Mouse (Mus musculus): ENCODE measurements around the gene Paf1.
"Not testable (repeated sequence)": the region's sequence is repeated elsewhere in the genome, so short reads cannot be mapped to it uniquely, and the experiment has no call there.

The Paf1 gene

DNA sequence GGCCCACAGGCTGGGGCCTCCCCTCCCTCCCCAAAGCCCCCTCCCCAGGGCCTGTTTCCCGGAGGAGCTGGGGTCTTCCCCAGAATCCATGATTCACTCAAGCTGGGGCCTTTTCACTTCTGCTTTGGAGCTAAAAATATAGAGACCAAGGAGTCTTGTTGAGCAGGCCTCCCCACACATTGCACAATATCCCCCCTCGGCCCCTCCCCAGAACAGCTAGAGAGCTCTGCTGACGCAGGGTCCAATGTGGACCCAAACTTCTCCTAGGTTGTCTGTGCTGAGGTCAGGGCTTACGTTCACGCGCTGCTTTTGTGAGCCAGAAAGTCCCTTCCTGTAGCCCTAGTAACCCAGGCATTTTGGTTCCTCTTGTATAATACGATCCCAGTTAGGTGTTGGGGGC lies 6.7 kb upstream of the Paf1 start:
- DNase-seq: no peak

DNA sequence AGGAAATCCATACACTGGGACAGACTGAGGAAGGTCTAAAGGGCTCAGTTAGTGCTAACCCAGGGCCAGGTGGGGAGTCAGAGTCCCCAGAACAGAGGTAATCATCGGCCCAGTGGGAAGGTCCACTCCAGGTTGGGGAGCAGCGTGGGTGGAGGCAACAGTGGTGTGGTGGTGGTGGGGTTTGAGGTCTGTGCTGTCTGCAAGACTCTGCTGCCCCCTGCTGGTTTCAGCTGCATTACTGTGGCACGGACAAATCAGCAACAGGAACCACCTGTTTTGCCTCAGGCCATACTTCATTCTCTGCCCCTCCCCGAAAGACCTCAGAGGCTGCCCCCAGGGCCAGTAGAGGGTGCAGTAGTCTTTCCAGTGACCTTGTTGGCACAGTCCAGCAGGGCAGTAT lies 6.3 kb upstream of the Paf1 start:
- DNase-seq: peak; percentile 95

- DNase-seq: not testable (repeated sequence)
Observed at GRCm38 (mm10) chr7:28386877-28387276, 5.9 kb upstream of the Paf1 start.

GRCm38 (mm10) chr7:28387384-28387783 lies 5.4 kb upstream of the Paf1 start:
- DNase-seq: not testable (repeated sequence)

- DNase-seq: no peak
Observed at GRCm38 (mm10) chr7:28390331-28390730, 2.4 kb upstream of the Paf1 start.

- DNase-seq: no peak
Observed at GRCm38 (mm10) chr7:28393272-28393951, 661 bp downstream of the Paf1 start.

GRCm38 (mm10) chr7:28395425-28395824 lies 2.7 kb downstream of the Paf1 start:
- DNase-seq: no peak

GRCm38 (mm10) chr7:28398000-28398399 lies 5.2 kb downstream of the Paf1 start:
- DNase-seq: peak; percentile 65

- DNase-seq: no peak
Observed at GRCm38 (mm10) chr7:28398696-28399340, 6.1 kb downstream of the Paf1 start.

- DNase-seq: no peak
Observed at GRCm38 (mm10) chr7:28401030-28401429, 8.3 kb downstream of the Paf1 start.

GRCm38 (mm10) chr7:28401942-28402341 lies 9.2 kb downstream of the Paf1 start:
- DNase-seq: no peak

DNA sequence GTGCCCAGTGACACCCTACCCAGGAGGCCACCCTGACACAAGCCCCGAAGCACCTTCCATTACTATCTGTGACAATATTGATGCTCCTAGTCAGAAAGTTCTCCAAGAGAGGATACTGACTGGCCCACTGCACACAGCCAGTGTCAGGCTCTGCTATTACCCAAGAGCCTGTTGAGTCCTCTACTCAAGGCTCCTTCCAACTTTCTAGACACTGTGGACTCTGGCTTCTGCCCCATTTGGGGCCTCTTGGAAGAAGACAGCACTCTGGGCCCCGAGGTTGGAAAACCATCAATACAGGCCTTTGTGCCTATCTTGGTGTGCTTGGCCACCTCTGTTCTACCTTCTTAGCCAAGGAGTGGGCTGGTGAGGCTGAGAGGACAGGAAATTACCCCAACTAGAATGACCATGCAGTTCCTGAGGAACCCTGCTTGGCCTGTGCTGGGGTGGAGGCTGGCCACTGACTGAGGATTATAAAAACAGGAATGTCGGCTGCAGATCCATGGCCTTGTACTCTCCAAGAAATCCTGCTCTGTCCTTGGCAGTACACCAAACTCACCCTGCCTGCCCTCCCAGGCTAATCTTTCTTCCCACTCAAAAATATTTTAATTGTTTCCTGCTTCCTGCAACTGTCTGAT lies 18.2 kb downstream of the Paf1 start:
- peak; percentile 84 for DNase-seq

DNA sequence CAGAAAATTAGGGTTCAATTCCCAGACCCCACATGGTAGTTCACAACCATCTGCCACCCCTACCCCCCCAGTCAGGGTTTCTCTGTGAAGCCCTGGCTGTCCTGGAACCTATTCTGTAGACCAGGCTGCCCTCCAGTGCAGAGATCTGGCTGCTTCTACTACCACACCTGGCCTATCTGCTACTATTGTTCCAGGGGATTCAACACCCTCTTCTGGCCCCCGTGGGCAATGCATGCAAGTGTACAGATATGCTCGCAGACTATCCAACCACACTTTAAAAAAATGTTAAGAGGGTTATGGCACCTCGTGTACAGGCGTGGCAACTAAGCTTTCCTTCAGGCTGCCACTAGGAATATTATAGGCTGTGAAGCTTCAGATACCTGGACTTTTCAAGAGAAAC lies 20.1 kb downstream of the Paf1 start:
- DNase-seq: no peak

DNA sequence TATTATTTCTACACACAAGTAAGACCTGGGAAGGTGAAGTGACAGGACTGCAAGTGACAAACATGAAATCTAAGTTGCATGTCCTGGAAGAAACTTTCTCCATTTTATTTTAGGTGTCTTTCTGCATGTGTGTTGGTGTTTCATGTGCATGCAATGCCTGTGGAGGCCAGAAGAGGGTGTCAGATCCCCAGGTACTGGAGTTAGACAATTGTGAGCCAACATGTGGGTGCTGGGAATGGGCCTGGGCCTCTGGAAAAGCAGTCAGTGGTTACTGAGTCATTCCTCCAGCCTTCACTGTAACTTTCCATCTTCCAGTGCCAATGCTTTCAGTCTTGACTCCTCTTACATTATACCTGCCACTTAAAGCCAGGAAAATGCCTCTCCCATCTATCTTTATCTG lies 24.6 kb downstream of the Paf1 start:
- DNase-seq: no peak

- DNase-seq: peak; percentile 82
Observed at GRCm38 (mm10) chr7:28418096-28418670, 25.4 kb downstream of the Paf1 start.

DNA sequence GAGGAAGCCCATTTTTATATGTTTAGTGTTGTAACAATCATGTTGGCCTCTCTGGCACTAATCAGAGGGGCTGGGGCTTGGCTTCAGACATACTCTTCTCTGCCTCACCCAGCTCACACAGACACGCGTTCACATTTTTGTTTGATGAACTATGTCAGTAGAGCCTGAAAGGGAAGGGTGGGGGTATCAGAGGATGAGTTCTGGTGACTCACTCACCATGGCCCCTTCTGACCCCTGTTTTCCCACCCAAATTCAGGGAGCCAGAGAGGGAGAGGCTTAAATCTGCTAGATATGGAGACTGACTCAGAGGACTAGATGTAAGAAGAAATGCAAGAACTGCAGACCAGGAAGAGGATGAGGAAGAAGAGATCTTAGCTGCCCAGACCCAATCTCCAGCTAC lies 26.7 kb downstream of the Paf1 start:
- no peak for DNase-seq

DNA sequence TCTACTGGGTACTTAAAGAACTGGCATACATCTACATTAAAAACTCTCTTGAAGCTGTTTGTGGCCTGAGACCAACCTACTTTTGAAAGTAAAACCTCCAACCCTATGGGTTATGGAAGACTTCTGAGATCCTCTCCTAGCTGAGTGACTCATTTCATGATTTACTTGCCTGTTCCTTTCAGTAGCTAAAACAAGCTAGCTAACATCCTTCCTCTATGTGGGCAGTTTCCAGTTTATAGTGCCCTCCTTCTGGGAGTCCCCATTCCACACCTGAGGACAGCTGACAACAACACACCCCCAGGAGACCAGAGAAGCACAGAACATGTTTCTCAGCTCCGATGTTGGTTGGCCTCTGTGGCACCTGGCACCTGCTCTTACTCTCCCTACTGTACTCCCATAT lies 30.3 kb downstream of the Paf1 start:
- no peak for DNase-seq

DNA sequence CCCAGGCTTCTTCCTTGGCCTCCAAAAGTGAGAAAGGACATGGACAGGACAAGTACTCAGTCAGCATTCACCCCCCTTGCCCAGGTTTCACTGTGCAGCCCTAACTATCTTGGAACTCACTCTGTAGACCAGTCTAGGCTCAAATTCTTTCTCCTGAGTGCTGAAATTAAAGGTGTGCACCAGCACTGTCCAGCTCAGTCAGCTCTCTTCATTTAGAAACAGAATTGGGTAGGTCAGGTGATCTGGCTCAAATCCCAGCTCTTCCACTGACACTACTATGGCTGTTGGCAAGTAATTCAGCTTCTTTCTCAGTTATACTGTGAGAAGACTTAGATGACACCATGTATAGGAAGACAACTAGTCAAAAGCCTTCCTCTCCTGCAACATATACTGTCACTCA lies 35.0 kb downstream of the Paf1 start:
- DNase-seq: no peak

- DNase-seq: no peak
Observed at GRCm38 (mm10) chr7:28430512-28430911, 37.8 kb downstream of the Paf1 start.

GRCm38 (mm10) chr7:28432252-28432651 lies 39.5 kb downstream of the Paf1 start:
- no peak for DNase-seq

DNA sequence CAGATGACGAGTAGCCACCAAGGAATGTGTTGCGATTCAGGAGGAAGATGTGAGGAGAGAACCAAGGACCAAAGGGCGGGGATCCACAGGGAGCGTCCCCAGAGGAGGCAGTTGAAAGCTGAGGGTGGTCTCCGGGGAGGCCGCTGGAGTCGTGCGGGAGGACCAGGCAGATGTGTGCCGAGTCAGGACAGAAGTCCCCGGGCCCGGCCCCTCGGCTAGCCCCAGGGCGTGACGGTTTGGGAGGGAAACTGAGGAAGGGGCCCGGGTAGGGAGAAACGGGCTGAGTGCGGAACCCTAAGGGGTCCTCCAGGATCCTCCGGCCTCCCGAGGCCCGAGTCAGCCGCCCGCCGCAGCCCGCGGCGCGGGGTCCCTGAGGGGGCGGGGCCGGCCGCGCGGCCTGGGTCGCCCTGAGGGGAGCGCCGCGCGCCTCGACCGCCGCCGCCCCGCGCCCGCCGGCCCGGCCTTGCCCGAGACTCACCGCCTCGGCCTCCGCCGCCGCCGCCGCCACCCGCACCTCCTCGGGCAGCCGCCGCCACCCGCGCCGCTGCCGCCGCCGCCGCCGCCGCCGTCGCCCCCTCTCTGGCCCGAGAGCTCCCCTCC lies 43.0 kb downstream of the Paf1 start:
- DNase-seq: peak; percentile 53

DNA sequence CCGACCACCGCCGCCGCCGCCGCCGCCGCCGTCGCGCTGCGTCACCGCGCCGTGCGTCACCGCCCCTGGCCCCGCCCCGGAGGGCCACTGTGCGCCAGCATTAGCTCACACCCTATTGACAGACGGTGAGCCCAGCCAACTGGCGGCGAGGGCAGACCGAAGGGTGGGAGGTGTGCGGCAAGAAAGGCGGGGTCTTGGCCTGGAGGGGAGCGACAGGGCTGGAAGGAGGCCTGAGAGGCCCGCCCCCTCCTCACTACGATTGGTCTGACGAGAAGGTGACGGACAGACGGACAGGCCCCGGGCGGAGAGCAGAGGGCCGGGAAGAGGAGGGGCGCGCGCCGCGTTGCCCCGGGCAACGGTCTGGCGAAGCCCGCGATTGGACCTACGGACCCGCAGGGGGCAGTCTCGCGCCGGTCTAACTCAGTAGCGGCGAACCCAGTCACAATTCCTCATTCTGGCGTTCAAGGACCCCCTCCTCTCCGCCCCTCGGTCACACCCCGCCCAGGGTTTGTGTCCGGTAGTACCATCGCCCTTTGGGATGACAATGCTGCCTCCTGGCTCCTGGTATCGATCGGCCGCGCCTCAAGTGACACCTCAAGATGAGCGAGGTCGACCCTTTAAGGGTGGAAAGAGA lies 43.6 kb downstream of the Paf1 start:
- DNase-seq: peak; percentile 100

Data from kidney, postnatal 10 days (tissue).